Mouse (Mus musculus) T-helper 2 cell (primary cell): ENCODE measurements around the gene Sntb2.

Experiments
- in situ Hi-C: fragments of 300-600 bp; cut with MboI, MseI; formaldehyde crosslinking; loops from one replicate; pipeline ENCODE4 v1.15.1; 2025; ENCODE audit warnings: high pct_unique_total_duplicates

Gene Sntb2

DNA sequence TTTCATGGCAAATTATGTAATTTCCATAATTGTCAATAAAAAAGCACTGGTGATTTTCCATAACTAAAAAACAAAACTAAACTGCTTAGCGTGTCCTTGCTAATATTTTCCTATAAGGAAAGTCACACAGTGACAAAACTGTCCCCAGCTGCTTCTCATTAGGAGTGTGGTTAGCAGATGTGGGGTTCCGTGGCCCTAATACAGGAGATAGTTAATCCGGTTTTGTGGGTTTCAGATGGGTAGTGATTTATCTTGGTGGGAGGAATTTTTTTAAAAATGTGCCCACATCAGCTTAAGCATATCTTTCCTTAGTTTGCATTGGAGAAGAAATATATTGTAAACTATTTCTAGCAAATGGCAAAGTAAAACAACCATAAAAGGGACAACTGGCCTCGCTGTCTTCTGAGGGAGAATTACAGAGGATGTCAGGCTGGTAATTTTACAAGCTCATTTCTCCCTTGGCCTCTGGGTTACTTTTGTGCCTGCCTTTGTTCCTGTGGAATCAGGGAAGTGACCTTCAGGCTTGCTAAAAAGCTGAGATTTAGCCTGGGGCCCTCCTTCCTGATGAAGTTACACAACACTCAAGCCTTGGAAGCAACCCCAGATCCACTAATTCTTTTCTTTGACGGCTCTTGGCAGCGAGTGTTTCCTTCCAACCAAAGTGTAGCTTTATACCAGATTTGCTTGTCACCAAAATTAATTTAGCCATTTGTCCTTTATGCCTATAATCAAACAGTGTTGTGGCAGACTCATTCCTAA, 6.2 kb upstream of the Sntb2 start:
- in situ Hi-C loops: loop anchor here (5.0 kb wide), 1 partner anchor 73 kb away; no protein-coding TSS in a partner anchor

DNA sequence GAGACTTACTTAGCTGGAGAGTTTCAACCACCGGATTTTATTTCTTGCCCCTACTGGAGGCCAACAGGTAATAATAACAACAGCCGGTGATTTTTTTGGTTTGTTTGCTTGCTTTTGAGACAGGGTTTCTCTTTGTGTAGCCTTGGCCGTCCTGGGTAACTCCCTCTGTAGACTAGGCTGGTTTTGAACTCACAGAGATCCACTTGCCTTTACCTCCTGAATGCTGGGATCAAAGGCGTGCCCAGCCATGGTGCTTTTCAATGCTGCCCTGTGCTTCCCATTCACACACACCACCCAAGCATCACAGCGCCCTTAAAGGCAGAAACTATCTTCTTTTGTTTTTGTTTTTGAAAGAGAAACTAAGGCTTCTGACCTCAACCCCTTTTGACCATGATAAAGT, 5.6 kb upstream of the Sntb2 start:
- in situ Hi-C loops: loop anchor here (5.0 kb wide), 2 partner anchors 72 to 502 kb away; no protein-coding TSS in a partner anchor

DNA sequence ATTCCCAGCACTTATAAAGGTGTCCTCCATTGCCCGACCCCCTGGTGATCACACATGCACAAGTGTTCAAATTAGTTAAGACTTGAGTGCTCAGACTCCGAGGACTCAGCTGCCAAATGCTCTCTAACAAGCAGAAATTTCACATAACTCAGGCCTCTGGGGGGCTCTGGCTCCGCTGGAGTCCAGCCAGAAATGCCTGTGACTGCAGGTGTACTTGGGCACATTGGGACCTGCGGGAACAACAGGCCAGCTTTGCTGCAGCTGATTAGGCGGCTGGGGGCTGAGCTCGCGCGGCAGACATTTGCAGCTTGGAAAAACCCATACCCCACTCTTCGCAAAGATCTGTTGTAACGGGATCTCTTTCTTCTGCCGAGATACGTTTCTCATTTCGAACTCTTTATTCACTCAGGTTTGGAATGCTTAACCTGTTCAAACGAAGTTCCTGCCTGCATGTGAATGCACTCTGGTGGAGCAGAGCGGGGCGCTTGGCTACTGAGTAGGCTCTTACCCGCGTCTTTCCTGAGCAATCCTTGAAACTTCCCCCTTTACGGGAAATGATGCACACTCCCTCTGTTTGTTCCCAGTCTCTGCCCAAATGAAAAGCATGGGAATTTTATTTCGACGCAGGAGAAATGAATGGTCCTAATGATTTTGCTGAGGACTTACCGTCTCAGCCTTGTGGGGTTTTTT, 3.0 kb upstream of the Sntb2 start:
- in situ Hi-C loops: loop anchor here (5.0 kb wide), 1 partner anchor 500 kb away; no protein-coding TSS in a partner anchor

- in situ Hi-C loops: loop anchor here (5.0 kb wide), 1 partner anchor 499 kb away; no protein-coding TSS in a partner anchor
Observed at GRCm38 (mm10) chr8:106933506-106934143, 1.9 kb upstream of the Sntb2 start.

GRCm38 (mm10) chr8:106934226-106934977, 1.1 kb upstream of the Sntb2 start:
- in situ Hi-C loops: loop anchor here (5.0 kb wide), 1 partner anchor 498 kb away; no protein-coding TSS in a partner anchor

GRCm38 (mm10) chr8:106935899-106936477, 438 bp downstream of the Sntb2 start:
- in situ Hi-C loops: no loop called here

DNA sequence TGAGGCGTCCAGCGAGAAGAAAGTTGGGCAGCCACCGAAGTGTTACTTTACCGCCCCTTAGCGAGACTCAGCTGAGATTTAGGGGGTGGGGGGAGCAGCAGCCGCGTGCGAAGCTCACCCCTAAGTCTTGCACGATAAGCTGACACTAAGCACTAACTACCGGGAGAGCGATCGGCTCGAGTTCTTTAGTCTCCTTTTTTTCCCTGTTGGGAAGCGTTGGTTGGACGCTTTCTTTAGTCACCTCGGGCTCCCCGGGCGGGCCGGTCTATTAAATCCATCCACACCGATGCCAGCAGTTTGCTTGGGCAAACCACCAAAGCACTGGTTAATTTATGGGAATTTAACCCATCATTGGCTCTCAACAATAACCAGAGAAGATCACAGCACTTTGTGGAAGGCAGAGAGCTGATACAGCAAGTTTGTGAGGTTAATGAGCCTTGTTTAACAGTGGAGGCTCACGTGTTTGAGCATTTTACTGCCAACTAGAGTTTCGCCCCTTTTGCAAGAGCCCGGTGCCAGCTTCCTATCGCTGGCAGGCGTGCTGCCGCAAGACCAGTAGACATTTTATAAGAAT, 1.0 kb downstream of the Sntb2 start:
- in situ Hi-C loops: no loop called here

- in situ Hi-C loops: no loop called here
Observed at GRCm38 (mm10) chr8:106937081-106937800, 1.7 kb downstream of the Sntb2 start.

DNA sequence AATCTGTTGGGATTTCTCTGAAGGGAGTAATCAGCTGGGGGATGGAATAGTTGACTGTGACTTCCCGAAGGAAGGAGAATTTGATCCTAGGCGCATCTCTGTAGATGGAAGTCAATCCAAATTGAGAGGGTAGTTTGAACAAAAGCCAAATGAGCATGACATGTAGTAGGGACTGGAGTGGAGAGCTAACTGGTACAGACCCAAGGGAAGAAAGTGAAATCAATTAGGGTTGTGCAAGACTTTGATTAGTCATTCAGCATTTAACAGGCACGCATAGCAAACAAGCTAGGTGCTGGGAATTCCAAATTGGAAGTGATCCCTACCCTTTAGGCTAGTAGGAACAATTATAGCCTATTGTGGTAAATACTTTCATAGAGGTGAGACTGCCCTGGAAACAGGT, 6.3 kb downstream of the Sntb2 start:
- in situ Hi-C loops: no loop called here

DNA sequence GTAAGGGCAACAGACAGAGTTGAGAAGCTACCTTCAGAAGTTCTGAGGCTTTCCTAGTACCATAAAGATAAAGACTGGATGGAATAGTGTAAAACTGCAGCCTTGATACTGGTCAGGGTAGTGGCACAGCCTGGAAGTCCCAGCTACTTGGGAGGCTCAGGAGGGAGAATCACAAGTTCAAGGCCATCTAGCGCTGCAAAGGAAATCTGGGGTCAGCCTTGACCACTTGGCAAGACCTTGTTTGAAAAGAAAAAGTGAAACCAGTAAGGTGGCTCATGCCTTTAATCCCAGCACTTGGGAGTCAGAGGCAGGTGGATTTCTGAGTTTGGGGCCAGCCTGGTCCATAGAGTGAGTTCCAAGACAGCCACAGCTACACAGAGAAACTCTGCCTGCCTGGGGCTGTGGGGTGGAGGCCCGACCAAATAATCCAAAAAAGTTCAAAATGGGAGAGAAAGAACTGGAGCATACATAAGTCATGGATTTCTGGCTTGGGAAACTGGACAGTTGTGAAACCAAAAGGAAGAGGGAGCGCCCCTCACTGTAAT, 8.4 kb downstream of the Sntb2 start:
- in situ Hi-C loops: no loop called here

- in situ Hi-C loops: no loop called here
Observed at GRCm38 (mm10) chr8:106944756-106945155, 9.2 kb downstream of the Sntb2 start.

DNA sequence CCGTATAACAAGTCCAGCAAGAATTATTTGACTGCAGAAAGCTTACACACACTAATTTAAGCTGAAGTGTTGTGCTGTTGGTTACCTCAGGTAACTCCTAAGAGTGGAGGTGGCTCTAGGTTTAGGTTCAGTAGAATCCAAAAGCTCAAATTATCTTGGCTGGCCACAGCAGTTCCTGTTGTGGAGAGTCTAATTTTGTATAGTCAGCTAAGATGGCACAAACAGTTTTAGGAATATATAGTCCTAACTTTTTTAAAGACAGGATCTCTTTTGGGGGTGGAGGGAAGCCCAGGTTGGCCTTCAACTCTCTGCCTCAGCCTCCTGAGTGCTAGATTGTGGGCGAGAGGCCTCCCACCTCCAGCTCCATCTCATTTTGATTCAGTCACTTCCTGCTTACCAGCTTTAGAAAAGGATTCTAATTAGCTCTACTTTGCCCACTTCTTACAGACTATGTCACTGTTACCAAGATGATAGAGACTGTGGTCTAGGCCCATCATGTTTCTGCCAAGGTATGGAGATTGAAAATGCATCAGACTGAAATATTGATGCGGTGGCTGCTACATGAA, 13.2 kb downstream of the Sntb2 start:
- in situ Hi-C loops: no loop called here

GRCm38 (mm10) chr8:106951707-106952106, 16.2 kb downstream of the Sntb2 start:
- in situ Hi-C loops: no loop called here

DNA sequence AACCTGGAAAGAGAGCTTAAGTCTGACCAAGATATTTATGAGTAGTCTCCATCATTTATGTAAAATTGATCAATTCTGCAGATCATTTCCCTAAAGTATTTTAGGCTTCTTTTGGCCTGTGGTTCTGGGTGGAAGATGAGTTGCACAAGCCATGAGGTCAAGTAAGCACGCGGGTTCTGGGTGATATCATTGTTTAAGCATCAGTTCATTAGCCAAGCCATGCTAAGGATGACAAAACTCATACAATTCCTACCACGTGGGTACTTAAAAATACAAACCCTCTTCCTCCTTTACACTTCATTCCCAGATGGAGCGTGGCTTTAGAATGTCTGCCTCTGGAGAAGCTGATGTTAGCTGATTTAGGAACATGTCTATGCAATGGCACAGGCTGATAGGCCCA, 18.0 kb downstream of the Sntb2 start:
- in situ Hi-C loops: no loop called here

DNA sequence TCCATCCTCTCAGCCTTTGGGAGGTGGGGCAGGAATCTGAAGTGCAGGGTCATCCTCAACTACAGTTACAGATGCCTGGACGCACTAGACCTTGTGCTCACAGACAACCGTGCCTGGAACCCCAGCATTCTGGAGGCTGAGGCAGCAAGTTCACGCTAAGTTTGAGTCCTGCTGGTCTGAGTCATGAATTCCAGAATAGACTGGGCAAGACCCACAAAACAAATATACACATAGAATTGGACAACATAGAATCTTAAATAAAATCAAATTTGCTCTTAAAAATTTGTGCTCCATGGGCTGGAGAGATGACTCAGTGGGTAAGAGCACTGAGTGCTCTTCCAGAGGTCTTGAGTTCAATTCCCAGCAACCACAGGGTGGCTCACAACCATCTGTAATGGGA, 21.5 kb downstream of the Sntb2 start:
- in situ Hi-C loops: no loop called here

DNA sequence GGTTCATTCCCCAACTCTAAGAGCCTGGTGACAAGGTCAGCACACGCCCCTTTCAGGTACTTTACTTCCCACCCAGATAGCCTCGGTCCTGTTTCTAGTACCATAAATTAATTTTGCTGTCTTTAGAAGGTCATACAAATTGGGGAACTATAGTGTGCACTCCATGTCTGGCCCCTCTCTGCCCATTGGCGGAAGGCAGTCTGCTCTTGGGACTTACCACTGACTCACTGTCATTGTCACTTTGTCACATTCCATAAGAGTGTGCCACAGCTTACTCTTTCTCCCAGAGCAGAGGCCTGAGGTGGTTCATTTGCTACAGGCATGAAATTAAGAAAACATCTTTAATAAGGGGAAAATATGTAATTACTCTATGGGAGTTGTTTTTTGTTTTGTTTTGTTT, 22.7 kb downstream of the Sntb2 start:
- in situ Hi-C loops: no loop called here

- in situ Hi-C loops: no loop called here
Observed at GRCm38 (mm10) chr8:106959626-106960025, 24.1 kb downstream of the Sntb2 start.

GRCm38 (mm10) chr8:106962322-106962721, 26.8 kb downstream of the Sntb2 start:
- in situ Hi-C loops: no loop called here

- in situ Hi-C loops: no loop called here
Observed at GRCm38 (mm10) chr8:106963365-106963764, 27.8 kb downstream of the Sntb2 start.

DNA sequence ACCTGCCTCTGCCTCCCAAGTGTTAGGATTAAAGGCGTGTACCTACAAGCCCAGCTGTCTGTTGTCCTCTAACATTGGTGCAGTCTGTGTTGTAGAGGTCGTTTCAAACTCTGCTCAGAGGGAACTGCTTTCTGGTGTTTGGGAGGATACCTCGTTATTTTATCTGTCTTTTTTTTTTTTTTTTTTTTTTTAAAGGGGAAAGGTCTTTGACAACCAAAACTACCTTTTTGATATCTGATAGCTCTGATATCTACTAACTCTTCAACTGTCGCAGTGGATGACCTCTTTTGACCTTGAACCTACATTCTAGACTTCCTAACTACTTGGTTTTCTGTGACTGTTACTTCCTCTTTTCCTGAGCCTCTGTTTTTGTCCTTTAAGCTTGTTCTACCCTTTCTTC, 29.0 kb downstream of the Sntb2 start:
- in situ Hi-C loops: no loop called here
